ENCODE assay signal across 8 mouse cellular contexts in genomic region chr17:23570017-23570416, GRCm38 (mm10). TPM values are rescaled to one million over a fixed set of nuclear protein-coding genes. Genes with fewer than 3 reads are reported as not detected.
A peak's percentile ranks its signal among the peaks of the same experiment; 100 is the strongest.
DNase-seq lines count a peak whose midpoint lies in the region; ATAC-seq and TF ChIP-seq lines count a peak whose summit lies in the region.

No protein-coding gene starts in this region.

- no peak overlapping the region for H3K9ac ChIP-seq in forebrain, embryonic 14.5 days (ENCODE audit: low read length)
- no peak overlapping the region for H3K9ac ChIP-seq in forebrain, embryonic 16.5 days (replicated peaks; ENCODE audit: low read depth, low read length)
- no peak overlapping the region for H3K9ac ChIP-seq in stomach, postnatal 0 days (ENCODE audit: low read length)

- H3K9me3 ChIP-seq in forebrain, embryonic 14.5 days (replicated peaks; ENCODE audit: control insufficient read depth, low read length): no peaks in the 10 kb centered on the region
- no peaks in the 10 kb centered on the region for H3K9me3 ChIP-seq in forebrain, embryonic 16.5 days (ENCODE audit: control insufficient read depth, low read length)
- H3K9me3 ChIP-seq in stomach, postnatal 0 days (ENCODE audit: control insufficient read depth, low read length): no peaks in the 10 kb centered on the region

- 34% methylated on average over 6 of the region's 6 CpGs for WGBS in forebrain, embryonic 14.5 days
- 44% methylated on average over 6 of the region's 6 CpGs for WGBS in forebrain, embryonic 16.5 days
- 28% methylated on average over 6 of the region's 6 CpGs for WGBS in stomach, postnatal 0 days

- peak; percentile 49; the same call in 1 of the 2 replicates for ATAC-seq in forebrain, embryonic 14.5 days
- ATAC-seq in forebrain, embryonic 16.5 days: no peak
- ATAC-seq in stomach, postnatal 0 days (ENCODE audit: low FRiP score, low TSS enrichment): peak; percentile 71

- H3K27me3 ChIP-seq in forebrain, embryonic 14.5 days (replicated peaks; ENCODE audit: control insufficient read depth, insufficient read depth, low read length): no peaks in the 10 kb centered on the region
- no peaks in the 10 kb centered on the region for H3K27me3 ChIP-seq in forebrain, embryonic 16.5 days (replicated peaks; ENCODE audit: control insufficient read depth, insufficient read depth, low read length)
- no peaks in the 10 kb centered on the region for H3K27me3 ChIP-seq in stomach, postnatal 0 days (ENCODE audit: control insufficient read depth, insufficient read depth, low read length)

- H3K4me1 ChIP-seq in forebrain, embryonic 14.5 days (ENCODE audit: control insufficient read depth, insufficient read depth, low read length): no peaks in the 10 kb centered on the region
- peaks cover 2% of the 10 kb centered on the region for H3K4me1 ChIP-seq in forebrain, embryonic 16.5 days (replicated peaks; ENCODE audit: control insufficient read depth, insufficient read depth, low read length)
- no peaks in the 10 kb centered on the region for H3K4me1 ChIP-seq in stomach, postnatal 0 days (replicated peaks; ENCODE audit: control insufficient read depth, insufficient read depth)

- no peak overlapping the region for H3K4me3 ChIP-seq in forebrain, embryonic 14.5 days (ENCODE audit: low read depth, low read length)
- no peak overlapping the region for H3K4me3 ChIP-seq in forebrain, embryonic 16.5 days (replicated peaks; ENCODE audit: low read length)
- no peak overlapping the region for H3K4me3 ChIP-seq in stomach, postnatal 0 days (ENCODE audit: low read depth, low read length)

- TF ChIP-seq EP300 in stomach, postnatal 0 days (optimal IDR thresholded peaks at IDR 0.05): no peak

- peak; percentile 41 for DNase-seq in forebrain, embryonic 14.5 days (ENCODE audit: low spot score)
- peak; percentile 38 to 39 for DNase-seq in spleen, postnatal 36 days (ENCODE audit: low spot score in 2 of 2)
- no peak for DNase-seq in spleen, postnatal 14 days (ENCODE audit: low spot score in 2 of 2)
- DNase-seq in forelimb bud, embryonic 11.5 days (ENCODE audit: low read depth, low spot score): peak; percentile 13
- DNase-seq in lung, adult 18-20 months: peak; percentile 38 to 46
- peak; percentile 62 for DNase-seq in stomach, postnatal 0 days (ENCODE audit: low spot score)
- no peak for DNase-seq in ovary, postnatal 10 days (ENCODE audit: low spot score)

- no peak overlapping the region for H3K27ac ChIP-seq in forebrain, embryonic 14.5 days (ENCODE audit: low read depth, low read length)
- no peak overlapping the region for H3K27ac ChIP-seq in forebrain, embryonic 16.5 days (ENCODE audit: low read length)
- H3K27ac ChIP-seq in stomach, postnatal 0 days (replicated peaks): no peak overlapping the region

- H3K4me2 ChIP-seq in forebrain, embryonic 14.5 days (ENCODE audit: low read length): no peak overlapping the region
- no peak overlapping the region for H3K4me2 ChIP-seq in forebrain, embryonic 16.5 days (ENCODE audit: low read length)
- no peak overlapping the region for H3K4me2 ChIP-seq in stomach, postnatal 0 days (replicated peaks; ENCODE audit: low read depth)

- peak; percentile 84 for TF ChIP-seq CTCF in stomach, postnatal 0 days (IDR thresholded peaks at IDR 0.05; ENCODE audit: low read depth)

- H3K36me3 ChIP-seq in forebrain, embryonic 14.5 days (ENCODE audit: control insufficient read depth, insufficient read depth, low read length): peaks cover 15% of the 10 kb centered on the region
- peaks cover 12% of the 10 kb centered on the region for H3K36me3 ChIP-seq in forebrain, embryonic 16.5 days (ENCODE audit: control insufficient read depth, insufficient read depth)
- H3K36me3 ChIP-seq in stomach, postnatal 0 days (ENCODE audit: control insufficient read depth, insufficient read depth, low read length): peaks cover 2% of the 10 kb centered on the region; the same call in 1 of the 2 replicates

RNA-seq across cellular contexts. Expression of gene Zfp213, which starts 6.0 kb away (rescaled TPM):
- 17.6 and 20.9 TPM in 2 replicates for polyA plus RNA-seq in forebrain, embryonic 14.5 days (2014; fragmentation: Nextera tagmentation; extraction: Ambion mirVana)
- 19.0 and 19.1 TPM in 2 replicates for polyA plus RNA-seq in forebrain, embryonic 16.5 days (2015; fragmentation: Nextera tagmentation; extraction: Ambion mirVana)
- 8.9 and 9.2 TPM in 2 replicates for polyA plus RNA-seq in stomach, postnatal 0 days (2015; fragmentation: Nextera tagmentation; extraction: Ambion mirVana)

RNA-seq across cellular contexts. Expression of gene Zfp13, which starts 29.3 kb away (rescaled TPM):
- 24.1 and 26.0 TPM in 2 replicates for polyA plus RNA-seq in forebrain, embryonic 14.5 days (2014; fragmentation: Nextera tagmentation; extraction: Ambion mirVana)
- 26.2 and 28.5 TPM in 2 replicates for polyA plus RNA-seq in forebrain, embryonic 16.5 days (2015; fragmentation: Nextera tagmentation; extraction: Ambion mirVana)
- polyA plus RNA-seq in stomach, postnatal 0 days (2015; fragmentation: Nextera tagmentation; extraction: Ambion mirVana): 4.0 and 5.7 TPM in 2 replicates

RNA-seq across cellular contexts. Expression of gene Zscan10, which starts 30.6 kb away (rescaled TPM):
- not detected in 2 replicates for polyA plus RNA-seq in forebrain, embryonic 14.5 days (2014; fragmentation: Nextera tagmentation; extraction: Ambion mirVana)
- polyA plus RNA-seq in forebrain, embryonic 16.5 days (2015; fragmentation: Nextera tagmentation; extraction: Ambion mirVana): not detected in 2 replicates
- 0.05 TPM in 1 of 2 replicates, not detected in the other for polyA plus RNA-seq in stomach, postnatal 0 days (2015; fragmentation: Nextera tagmentation; extraction: Ambion mirVana)

Comparison
In these comparisons a context has a peak if more than half of its experiments do, and no peak if none do; other contexts are left out.
1. DNase-seq: peak in forebrain, embryonic 14.5 days (single experiment), spleen, postnatal 36 days (2 of 2), forelimb bud, embryonic 11.5 days (single experiment), lung, adult 18-20 months (2 of 2) and stomach, postnatal 0 days (single experiment); none in spleen, postnatal 14 days (0 of 2) and ovary, postnatal 10 days (single experiment).